Mouse (Mus musculus) large intestine, adult 2 months (tissue): Measurements from ENCODE around the gene Atrip. TPM values are rescaled to one million over a fixed set of nuclear protein-coding genes. Genes with fewer than 3 reads are reported as not detected.

Experiments
- DNase-seq: peaks from one replicate; pipeline ENCODE4 v3.0.0-alpha.2; 2012; ENCODE audit warnings: low read depth, low spot score
- WGBS: fragments of 180-500 bp; shearing (Covaris S2); methylation state at CpG from one replicate; pipeline ENCODE4 v1.1.7; 2018; 5-methylcytosine and 5-hydroxymethylcytosine counted together
- polyA plus RNA-seq: library from polyadenylated mRNA; depleted of rRNA; stranded (reverse); fragments of >200 nt; gene quantifications from 2 replicates; pipeline ENCODE4 v1.2.3, GENCODE M21; 2012; rRNA removed

The Atrip gene
- 11.7 and 13.7 TPM in 2 replicates for polyA plus RNA-seq

GRCm38 (mm10) chr9:109073661-109074573 lies at the start of gene Atrip:
Gene Atrip (minus strand): TSS chr9:109074124.
- DNase-seq, result no peak
- WGBS, result under 1% methylated on average over 57 of the region's 57 CpGs

- no peak for DNase-seq
- 27% methylated on average over 6 of the region's 6 CpGs for WGBS
These were observed 49.3 kb upstream of the Atrip start for GRCm38 (mm10) chr9:109123266-109123665.

- no peak for DNase-seq
- WGBS, result 46% methylated on average over 2 of the region's 2 CpGs
These were observed 48.7 kb upstream of the Atrip start for GRCm38 (mm10) chr9:109122553-109123085.

GRCm38 (mm10) chr9:109120956-109121355 lies 47.0 kb upstream of the Atrip start:
- DNase-seq, result no peak
- 91% methylated on average over 6 of the region's 6 CpGs for WGBS

- 36% methylated on average over 9 of the region's 9 CpGs for whole genome bisulfite sequencing
- no peak for DNase-seq
These were observed 45.6 kb upstream of the Atrip start for GRCm38 (mm10) chr9:109119571-109119970.

- no peak for DNase-seq
- WGBS, result 82% methylated on average over 4 of the region's 4 CpGs
These were observed 44.2 kb upstream of the Atrip start for GRCm38 (mm10) chr9:109118106-109118505.

- no peak for DNase-seq
- WGBS, result 90% methylated on average over 10 of the region's 10 CpGs
These were observed 42.3 kb upstream of the Atrip start for GRCm38 (mm10) chr9:109116205-109116604.

GRCm38 (mm10) chr9:109114871-109115270 lies 40.9 kb upstream of the Atrip start:
- WGBS, result 91% methylated on average over 7 of the region's 7 CpGs
- no peak for DNase-seq

GRCm38 (mm10) chr9:109114276-109114675 lies 40.4 kb upstream of the Atrip start:
- DNase-seq, result no peak
- 92% methylated on average over 11 of the region's 11 CpGs for WGBS

GRCm38 (mm10) chr9:109113331-109113730 lies 39.4 kb upstream of the Atrip start:
- 86% methylated on average over 8 of the region's 8 CpGs for WGBS
- no peak for DNase-seq

- 96% methylated on average over 9 of the region's 9 CpGs for WGBS
- DNase-seq, result no peak
These were observed 37.7 kb upstream of the Atrip start for GRCm38 (mm10) chr9:109111591-109111990.

- 78% methylated on average over 4 of the region's 4 CpGs for WGBS
- no peak for DNase-seq
These were observed 37.2 kb upstream of the Atrip start for GRCm38 (mm10) chr9:109111101-109111500.

GRCm38 (mm10) chr9:109110240-109110639 lies 36.3 kb upstream of the Atrip start:
- WGBS, result 95% methylated on average over 11 of the region's 11 CpGs
- no peak for DNase-seq

- DNase-seq, result no peak
- WGBS, result 74% methylated on average over 5 of the region's 6 CpGs
These were observed 33.4 kb upstream of the Atrip start for GRCm38 (mm10) chr9:109107341-109107740.

- WGBS, result 79% methylated on average over 12 of the region's 12 CpGs
- DNase-seq, result no peak
These were observed 31.7 kb upstream of the Atrip start for GRCm38 (mm10) chr9:109105648-109106047.

GRCm38 (mm10) chr9:109105011-109105410 lies 31.1 kb upstream of the Atrip start:
- WGBS, result 73% methylated on average over 12 of the region's 12 CpGs
- no peak for DNase-seq

GRCm38 (mm10) chr9:109104083-109104482 lies 30.2 kb upstream of the Atrip start:
- 87% methylated on average over 9 of the region's 9 CpGs for WGBS

GRCm38 (mm10) chr9:109103250-109103649 lies 29.3 kb upstream of the Atrip start:
- 66% methylated on average over 7 of the region's 7 CpGs for WGBS
- DNase-seq, result no peak

More at GRCm38 (mm10) chr9:109104083-109104482, 30.2 kb upstream of the Atrip start:
- no peak for DNase-seq

GRCm38 (mm10) chr9:109102541-109102940 lies 28.6 kb upstream of the Atrip start:
- no peak for DNase-seq
- WGBS, result 82% methylated on average over 3 of the region's 3 CpGs

- WGBS, result 93% methylated on average over 5 of the region's 5 CpGs
- no peak for DNase-seq
These were observed 28.1 kb upstream of the Atrip start for GRCm38 (mm10) chr9:109101933-109102445.
